Mouse (Mus musculus): Measurements from ENCODE around the gene Ripor2.

DNA sequence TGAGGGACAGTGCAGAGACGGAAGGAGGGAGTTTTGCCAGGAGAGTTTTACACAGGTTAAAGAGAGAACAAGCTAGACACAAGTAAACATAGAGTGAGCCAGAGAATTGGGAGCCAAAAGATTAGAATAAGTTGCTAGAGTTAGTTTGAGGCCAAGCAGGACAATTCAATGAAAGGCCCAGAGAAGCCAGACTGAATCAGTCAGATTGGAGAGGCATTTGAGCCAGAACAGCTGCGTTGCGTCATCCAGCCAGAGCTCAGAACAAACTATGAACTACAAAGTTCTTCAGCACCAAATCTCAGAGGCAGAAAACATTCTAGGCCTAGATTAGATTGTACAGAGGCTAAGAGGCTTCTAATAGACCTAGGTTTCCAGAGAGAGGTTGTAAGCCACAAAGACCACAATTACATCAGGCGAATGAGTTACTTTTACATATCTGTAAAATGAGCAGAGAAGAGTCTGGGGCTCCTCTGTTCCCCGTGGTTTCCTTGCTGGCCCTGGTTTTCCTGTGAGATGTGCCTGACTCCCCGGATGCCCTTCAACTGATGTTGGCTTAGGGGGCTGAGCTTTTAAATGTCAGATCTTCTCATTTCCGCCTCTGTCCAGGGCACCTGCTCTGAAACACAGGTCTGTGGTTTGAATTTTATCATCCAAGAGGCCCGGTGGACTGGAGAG lies 196.9 kb downstream of the Ripor2 start:
- TF ChIP-seq CTCF (IDR thresholded peaks at IDR 0.05; ENCODE audit: extremely low read depth, insufficient read length, insufficient replicate concordance, low read depth, low read length) (no peak), POLR2A (IDR thresholded peaks at IDR 0.05; ENCODE audit: low read depth, low read length) (no peak)
